Mouse (Mus musculus) hindbrain, embryonic 14.5 days (tissue): ENCODE measurements at regions not wholly inside any gene's neighbourhood (a gene's known extent, or its start where the extent isn't known, plus 50 kb on each side); places are given as distances from the start of the nearest gene placed in this dataset.

Experiments used
- ATAC-seq: fragments of 200-750 bp; cut with Nextera tagmentation; 2 replicates; pipeline ENCODE4 v1.8.0; 2017; ENCODE audit warnings: moderate number of reproducible peaks, mild to moderate bottlenecking, moderate TSS enrichment, moderate library complexity; ENCODE audit not compliant: low FRiP score
- DNase-seq: peaks from one replicate; pipeline ENCODE4 v3.0.0-alpha.2; 2015; ENCODE audit warnings: low spot score
- H3K27ac ChIP-seq: fragments of 300-500 bp; sonication (generic); 2 replicates; pipeline ENCODE4 v1.5.1; 2014; ENCODE audit warnings: mild to moderate bottlenecking, moderate library complexity
- H3K27me3 ChIP-seq: fragments of 300-500 bp; sonication (generic); 2 replicates; pipeline ENCODE4 v1.6.1; 2014; ENCODE audit warnings: mild to moderate bottlenecking, low read length, mixed read lengths; ENCODE audit not compliant: control insufficient read depth, insufficient read depth
- H3K36me3 ChIP-seq: fragments of 300-500 bp; sonication (generic); replicated peaks from 2 replicates; pipeline ENCODE4 v1.6.1; 2014; ENCODE audit not compliant: control insufficient read depth, insufficient read depth
- H3K4me1 ChIP-seq: fragments of 300-500 bp; sonication (generic); replicated peaks from 2 replicates; pipeline ENCODE4 v1.6.1; 2014; ENCODE audit warnings: antibody characterized with exemption, low read length, mixed read lengths; ENCODE audit not compliant: control insufficient read depth, insufficient read depth
- H3K4me2 ChIP-seq: fragments of 300-500 bp; sonication (generic); replicated peaks from 2 replicates; pipeline ENCODE4 v1.6.1; 2014; ENCODE audit warnings: mild to moderate bottlenecking, moderate library complexity
- H3K4me3 ChIP-seq: fragments of 300-500 bp; sonication (generic); replicated peaks from 2 replicates; pipeline ENCODE4 v1.5.1; 2014; ENCODE audit warnings: mild to moderate bottlenecking, low read length
- H3K9ac ChIP-seq: fragments of 300-500 bp; sonication (generic); 2 replicates; pipeline ENCODE4 v1.6.1; 2014
- H3K9me3 ChIP-seq: fragments of 300-500 bp; sonication (generic); 2 replicates; pipeline ENCODE4 v1.6.1; 2016; ENCODE audit warnings: low read length; ENCODE audit not compliant: control insufficient read depth
- WGBS: fragments of 180-500 bp; shearing (Covaris S2); extraction: QIAGEN DNeasy Blood & Tissue Kit; methylation state at CpG from one replicate; pipeline ENCODE4 v1.1.7; 2014; 5-methylcytosine and 5-hydroxymethylcytosine counted together

GRCm38 (mm10) chr9:94467846-94468245 lies 70.0 kb downstream of the 1190002N15Rik start:
- ATAC-seq (no peak), DNase-seq (no peak)
- Histone ChIP-seq H3K4me2 (no peak overlapping the region), H3K27ac (no peak overlapping the region), H3K9ac (no peak overlapping the region), H3K36me3 (no peaks in the 10 kb centered on the region), H3K9me3 (no peaks in the 10 kb centered on the region), H3K4me1 (0 out of 2 replicates have a peak, but pooled peaks cover 2% of the 10 kb centered on the region), H3K27me3 (no peaks in the 10 kb centered on the region), H3K4me3 (no peak overlapping the region)
- WGBS = 92% methylated on average over 3 of the region's 3 CpGs

GRCm38 (mm10) chr9:94456085-94456531 lies 81.8 kb downstream of the 1190002N15Rik start:
- WGBS = 48% methylated on average over 6 of the region's 6 CpGs
- Histone ChIP-seq H3K27me3 (no peaks in the 10 kb centered on the region), H3K4me3 (no peak overlapping the region), H3K4me1 (0 out of 2 replicates have a peak, but pooled peaks cover 4% of the 10 kb centered on the region), H3K4me2 (no peak overlapping the region), H3K36me3 (no peaks in the 10 kb centered on the region), H3K27ac (no peak overlapping the region), H3K9me3 (no peaks in the 10 kb centered on the region), H3K9ac (no peak overlapping the region)
- ATAC-seq (no peak), DNase-seq (no peak)

GRCm38 (mm10) chr9:94455466-94455865 lies 82.4 kb downstream of the 1190002N15Rik start:
- no peak for DNase-seq
- H3K9ac ChIP-seq = no peak overlapping the region
- WGBS = 52% methylated on average over 7 of the region's 7 CpGs

GRCm38 (mm10) chr9:94449911-94450310 lies 88.0 kb downstream of the 1190002N15Rik start:
- H3K36me3 ChIP-seq = no peaks in the 10 kb centered on the region
- no peaks in the 10 kb centered on the region for H3K9me3 ChIP-seq
- no peaks in the 10 kb centered on the region for H3K27me3 ChIP-seq
- no peak for DNase-seq
- no peak for ATAC-seq
- no peak overlapping the region for H3K4me3 ChIP-seq
- no peak overlapping the region for H3K27ac ChIP-seq
- WGBS = 82% methylated on average over 8 of the region's 8 CpGs
- no peak overlapping the region for H3K4me2 ChIP-seq
- H3K4me1 ChIP-seq = 0 out of 2 replicates have a peak, but pooled peaks cover 4% of the 10 kb centered on the region
- H3K9ac ChIP-seq = no peak overlapping the region

More at GRCm38 (mm10) chr9:94455466-94455865, 82.4 kb downstream of the 1190002N15Rik start:
- no peak overlapping the region for H3K27ac ChIP-seq
- 0 out of 2 replicates have a peak, but pooled peaks cover 4% of the 10 kb centered on the region for H3K4me1 ChIP-seq
- no peak overlapping the region for H3K4me2 ChIP-seq
- H3K27me3 ChIP-seq = no peaks in the 10 kb centered on the region
- H3K9me3 ChIP-seq = no peaks in the 10 kb centered on the region
- no peak overlapping the region for H3K4me3 ChIP-seq
- no peaks in the 10 kb centered on the region for H3K36me3 ChIP-seq
- no peak for ATAC-seq

- 84% methylated on average over 8 of the region's 8 CpGs for WGBS
- Histone ChIP-seq H3K36me3 (no peaks in the 10 kb centered on the region), H3K4me3 (no peak overlapping the region), H3K27me3 (no peaks in the 10 kb centered on the region), H3K27ac (no peak overlapping the region), H3K4me1 (0 out of 2 replicates have a peak, but pooled peaks cover 1% of the 10 kb centered on the region), H3K9me3 (no peaks in the 10 kb centered on the region), H3K9ac (no peak overlapping the region), H3K4me2 (no peak overlapping the region)
- no peak for ATAC-seq
- DNase-seq = no peak
Measured at GRCm38 (mm10) chr9:94446182-94446763, 91.6 kb downstream of the 1190002N15Rik start.

- ATAC-seq (no peak), DNase-seq (no peak)
- 63% methylated on average over 5 of the region's 5 CpGs for WGBS
- H3K4me1 ChIP-seq = no peaks in the 10 kb centered on the region
- no peaks in the 10 kb centered on the region for H3K9me3 ChIP-seq
- H3K27me3 ChIP-seq = no peaks in the 10 kb centered on the region
- H3K4me3 ChIP-seq = no peak overlapping the region
- no peak overlapping the region for H3K4me2 ChIP-seq
- no peak overlapping the region for H3K27ac ChIP-seq
- H3K36me3 ChIP-seq = no peaks in the 10 kb centered on the region
- H3K9ac ChIP-seq = no peak overlapping the region
Measured at GRCm38 (mm10) chr9:94444140-94444789, 93.6 kb downstream of the 1190002N15Rik start.

GRCm38 (mm10) chr9:94441393-94441792 lies 96.5 kb downstream of the 1190002N15Rik start:
- DNase-seq = no peak
- 88% methylated on average over 4 of the region's 4 CpGs for WGBS

GRCm38 (mm10) chr9:94433468-94433867 lies 104.4 kb downstream of the 1190002N15Rik start:
- H3K9me3 ChIP-seq = no peaks in the 10 kb centered on the region
- no peaks in the 10 kb centered on the region for H3K4me1 ChIP-seq
- H3K9ac ChIP-seq = no peak overlapping the region
- ATAC-seq (no peak), DNase-seq (no peak)
- no peaks in the 10 kb centered on the region for H3K36me3 ChIP-seq
- H3K4me3 ChIP-seq = no peak overlapping the region
- H3K27me3 ChIP-seq = no peaks in the 10 kb centered on the region
- no peak overlapping the region for H3K27ac ChIP-seq
- H3K4me2 ChIP-seq = no peak overlapping the region

More at GRCm38 (mm10) chr9:94441393-94441792, 96.5 kb downstream of the 1190002N15Rik start:
- no peaks in the 10 kb centered on the region for H3K4me1 ChIP-seq
- no peaks in the 10 kb centered on the region for H3K27me3 ChIP-seq
- no peak for ATAC-seq
- no peaks in the 10 kb centered on the region for H3K36me3 ChIP-seq
- no peaks in the 10 kb centered on the region for H3K9me3 ChIP-seq
- H3K27ac ChIP-seq = no peak overlapping the region
- no peak overlapping the region for H3K9ac ChIP-seq
- H3K4me2 ChIP-seq = no peak overlapping the region
- no peak overlapping the region for H3K4me3 ChIP-seq

- ATAC-seq = no peak
- 96% methylated on average over 3 of the region's 3 CpGs for WGBS
- Histone ChIP-seq H3K4me2 (no peak overlapping the region), H3K27me3 (no peaks in the 10 kb centered on the region), H3K9ac (no peak overlapping the region), H3K4me1 (no peaks in the 10 kb centered on the region), H3K36me3 (no peaks in the 10 kb centered on the region), H3K9me3 (no peaks in the 10 kb centered on the region), H3K27ac (no peak overlapping the region), H3K4me3 (no peak overlapping the region)
- no peak for DNase-seq
Measured at GRCm38 (mm10) chr9:94432144-94432747, 105.6 kb downstream of the 1190002N15Rik start.
